Mouse (Mus musculus) intestine, embryonic 15.5 days (tissue): ENCODE data around the gene 1600014C23Rik. TPM values are rescaled to one million over a fixed set of nuclear protein-coding genes. Genes with fewer than 3 reads are reported as not detected.

Source experiments
- ATAC-seq: fragments of 200-750 bp; cut with Nextera tagmentation; 2 replicates; pipeline ENCODE4 v1.8.0; 2017; ENCODE audit warnings: moderate TSS enrichment, moderate library complexity
- H3K27ac ChIP-seq: fragments of 300-500 bp; sonication (generic); 2 replicates; pipeline ENCODE4 v1.5.1; 2015; ENCODE audit warnings: mild to moderate bottlenecking, inconsistent platforms
- H3K27me3 ChIP-seq: fragments of 300-500 bp; sonication (generic); replicated peaks from 2 replicates; pipeline ENCODE4 v1.6.1; 2015; ENCODE audit warnings: inconsistent platforms
- H3K36me3 ChIP-seq: fragments of 300-500 bp; sonication (generic); 2 replicates; pipeline ENCODE4 v1.6.1; 2015; ENCODE audit warnings: inconsistent platforms
- H3K4me1 ChIP-seq: fragments of 300-500 bp; sonication (generic); replicated peaks from 2 replicates; pipeline ENCODE4 v1.6.1; 2015; ENCODE audit warnings: inconsistent platforms
- H3K4me2 ChIP-seq: fragments of 300-500 bp; sonication (generic); replicated peaks from 2 replicates; pipeline ENCODE4 v1.6.1; 2015; ENCODE audit warnings: mild to moderate bottlenecking, inconsistent platforms
- H3K4me3 ChIP-seq: fragments of 300-500 bp; sonication (generic); replicated peaks from 2 replicates; pipeline ENCODE4 v1.5.1; 2015; ENCODE audit warnings: inconsistent platforms
- H3K9ac ChIP-seq: fragments of 300-500 bp; sonication (generic); 2 replicates; pipeline ENCODE4 v1.6.1; 2015; ENCODE audit warnings: inconsistent platforms
- H3K9me3 ChIP-seq: fragments of 300-500 bp; sonication (generic); 2 replicates; pipeline ENCODE4 v1.6.1; 2016; ENCODE audit warnings: inconsistent platforms
- WGBS: fragments of 180-500 bp; shearing (Covaris S2); methylation state at CpG from one replicate; pipeline ENCODE4 v1.1.7; 2015; 5-methylcytosine and 5-hydroxymethylcytosine counted together
- polyA plus RNA-seq: library from polyadenylated mRNA; unstranded; fragments of >200 nt; fragmentation: Nextera tagmentation; extraction: Ambion mirVana; gene quantifications from 2 replicates; pipeline ENCODE4 v1.2.1, GENCODE M21; 2015

1600014C23Rik gene
- polyA plus RNA-seq, 1 experiment from 2014 or later, result 0.52 TPM

DNA sequence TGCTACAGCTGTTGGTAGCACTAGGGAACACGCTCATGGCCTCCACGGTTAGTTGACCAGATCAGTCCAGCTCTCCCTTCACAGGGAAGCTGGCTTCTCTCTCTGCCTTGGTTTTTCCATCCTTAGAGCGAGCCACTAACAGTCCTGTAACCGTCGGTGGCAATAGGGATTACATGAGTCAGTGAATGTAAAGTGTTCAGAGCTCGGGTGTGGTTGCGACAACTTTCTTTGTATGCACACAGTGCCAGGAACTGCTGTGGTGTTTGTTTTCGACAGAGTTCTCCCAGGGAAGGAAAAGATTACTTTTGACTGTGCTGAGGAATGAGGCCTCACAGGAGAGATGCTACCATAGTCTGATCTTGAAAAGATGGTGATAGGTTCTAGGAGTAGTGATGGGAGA is 29.5 kb upstream of the 1600014C23Rik start:
- H3K4me2 ChIP-seq, result no peak overlapping the region
- H3K36me3 ChIP-seq, result no peaks in the 10 kb centered on the region
- no peak for ATAC-seq
- H3K27ac ChIP-seq, result no peak overlapping the region
- peaks cover 29% of the 10 kb centered on the region for H3K4me1 ChIP-seq
- H3K4me3 ChIP-seq, result no peak overlapping the region
- WGBS, result 78% methylated on average over 8 of the region's 8 CpGs
- H3K9me3 ChIP-seq, result no peaks in the 10 kb centered on the region
- no peak overlapping the region for H3K9ac ChIP-seq
- no peaks in the 10 kb centered on the region for H3K27me3 ChIP-seq

DNA sequence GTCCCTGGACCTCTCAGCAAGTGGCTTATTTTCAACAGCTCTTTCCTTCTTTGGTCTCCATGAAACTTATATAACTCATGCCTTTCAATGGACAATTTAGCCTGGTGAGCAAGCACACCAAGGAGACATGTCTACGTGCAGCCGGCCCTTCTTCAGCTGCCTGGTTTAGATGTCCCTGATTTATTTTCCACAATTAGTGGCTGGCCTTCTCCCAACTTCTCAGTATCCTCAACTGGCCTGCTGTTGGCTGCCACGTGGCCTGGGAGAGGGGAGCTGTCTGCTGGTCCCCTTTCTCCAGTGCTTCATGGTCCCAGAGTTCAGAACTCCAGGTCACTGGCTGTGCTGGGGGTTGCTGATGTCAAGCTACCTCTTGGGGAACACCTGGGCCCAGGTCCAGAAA is 28.3 kb upstream of the 1600014C23Rik start:
- no peak overlapping the region for H3K9ac ChIP-seq
- no peaks in the 10 kb centered on the region for H3K36me3 ChIP-seq
- H3K4me3 ChIP-seq, result no peak overlapping the region
- no peak overlapping the region for H3K4me2 ChIP-seq
- no peaks in the 10 kb centered on the region for H3K9me3 ChIP-seq
- H3K27me3 ChIP-seq, result no peaks in the 10 kb centered on the region
- ATAC-seq, result no peak
- 44% methylated on average over 3 of the region's 3 CpGs for WGBS
- peaks cover 19% of the 10 kb centered on the region for H3K4me1 ChIP-seq
- no peak overlapping the region for H3K27ac ChIP-seq

DNA sequence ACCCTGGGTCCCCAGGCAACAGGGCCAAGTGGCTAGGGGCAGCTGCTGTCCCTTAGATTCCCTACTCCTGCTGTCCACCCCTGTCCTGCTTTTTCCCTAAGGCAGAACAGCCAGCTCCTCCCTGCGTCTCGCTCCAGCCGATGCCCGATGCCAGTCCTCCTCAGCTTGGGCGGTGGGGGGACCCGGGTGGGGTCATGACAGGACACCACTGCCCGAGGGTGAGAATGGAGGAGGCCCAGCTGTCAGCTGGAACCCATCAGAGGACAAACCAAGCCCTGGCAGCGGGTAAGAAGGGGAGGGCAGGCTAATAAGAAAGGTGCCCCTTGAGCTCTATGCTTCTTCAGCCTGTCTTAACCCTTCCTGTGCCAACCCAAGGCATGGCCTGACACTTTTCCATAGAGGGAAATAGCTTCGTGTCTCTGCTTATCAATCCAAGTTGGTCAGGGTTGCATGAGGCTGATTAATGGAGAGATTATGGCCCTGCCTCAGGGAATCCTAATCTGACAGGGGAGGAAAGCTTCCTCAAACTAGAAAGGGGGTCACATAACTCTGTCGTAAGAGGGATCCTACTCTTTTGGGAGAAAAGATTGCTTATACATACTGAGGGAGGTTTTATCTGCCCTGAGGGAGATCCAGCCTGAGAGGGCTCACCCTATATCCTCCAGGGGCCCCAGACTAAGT is 27.5 kb upstream of the 1600014C23Rik start:
- H3K36me3 ChIP-seq, result no peaks in the 10 kb centered on the region
- no peak for ATAC-seq
- no peak overlapping the region for H3K4me2 ChIP-seq
- 73% methylated on average over 10 of the region's 10 CpGs for WGBS
- 0 out of 2 replicates have a peak overlapping the region, but pooled peaks have one; percentile 10 for H3K27ac ChIP-seq
- peaks cover 12% of the 10 kb centered on the region for H3K4me1 ChIP-seq
- no peaks in the 10 kb centered on the region for H3K27me3 ChIP-seq
- H3K9me3 ChIP-seq, result no peaks in the 10 kb centered on the region
- no peak overlapping the region for H3K9ac ChIP-seq
- H3K4me3 ChIP-seq, result no peak overlapping the region

DNA sequence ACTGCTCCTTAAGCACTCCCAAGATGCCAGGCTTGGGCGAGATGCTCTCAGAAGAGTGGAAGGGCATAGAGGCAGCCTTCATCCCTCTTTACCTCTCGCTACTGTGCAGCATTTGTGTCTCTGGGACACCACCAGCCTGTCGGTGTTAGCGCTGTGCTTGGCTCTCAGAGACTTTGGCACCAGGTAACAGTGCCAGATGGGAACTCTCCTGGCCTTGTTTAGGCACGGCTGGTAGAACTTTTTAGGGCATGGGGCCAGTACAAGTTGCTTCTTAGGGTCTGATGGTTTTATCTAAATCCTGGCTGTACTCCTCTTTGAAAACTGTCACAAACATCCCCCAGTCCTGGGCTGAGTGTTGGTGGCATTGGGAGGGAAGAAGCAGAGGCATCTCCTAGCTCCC is 26.1 kb upstream of the 1600014C23Rik start:
- Histone ChIP-seq H3K27me3 (no peaks in the 10 kb centered on the region), H3K9ac (no peak overlapping the region), H3K9me3 (no peaks in the 10 kb centered on the region), H3K36me3 (no peaks in the 10 kb centered on the region), H3K4me1 (peaks cover 6% of the 10 kb centered on the region; the same call in 1 of the 2 replicates), H3K27ac (no peak overlapping the region), H3K4me3 (no peak overlapping the region), H3K4me2 (no peak overlapping the region)
- WGBS, result 91% methylated on average over 5 of the region's 5 CpGs
- no peak for ATAC-seq

DNA sequence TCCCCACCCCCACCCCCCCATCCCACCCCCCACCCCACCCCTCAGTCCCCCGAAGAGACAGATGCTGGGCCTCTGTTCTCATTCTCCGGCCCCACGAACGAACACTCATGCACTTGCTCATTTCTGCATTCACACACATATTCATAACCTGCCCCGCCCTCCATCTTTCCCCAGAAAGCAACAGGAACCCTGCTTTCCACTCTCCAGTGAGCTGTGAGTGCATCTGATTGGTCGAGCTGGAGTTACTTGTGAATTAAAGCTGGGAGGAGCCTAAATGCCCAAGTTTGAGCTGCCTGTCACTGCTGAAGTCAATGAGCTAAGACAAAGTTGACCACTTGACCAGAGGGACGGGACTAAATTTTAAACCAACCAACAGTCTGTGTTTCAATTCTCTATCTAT is 25.2 kb upstream of the 1600014C23Rik start:
- Histone ChIP-seq H3K4me3 (no peak overlapping the region), H3K27me3 (no peaks in the 10 kb centered on the region), H3K4me1 (peaks cover 6% of the 10 kb centered on the region; the same call in 1 of the 2 replicates), H3K4me2 (no peak overlapping the region), H3K36me3 (no peaks in the 10 kb centered on the region), H3K9ac (no peak overlapping the region), H3K27ac (no peak overlapping the region), H3K9me3 (no peaks in the 10 kb centered on the region)
- ATAC-seq, result no peak
- WGBS, result 72% methylated on average over 7 of the region's 7 CpGs

DNA sequence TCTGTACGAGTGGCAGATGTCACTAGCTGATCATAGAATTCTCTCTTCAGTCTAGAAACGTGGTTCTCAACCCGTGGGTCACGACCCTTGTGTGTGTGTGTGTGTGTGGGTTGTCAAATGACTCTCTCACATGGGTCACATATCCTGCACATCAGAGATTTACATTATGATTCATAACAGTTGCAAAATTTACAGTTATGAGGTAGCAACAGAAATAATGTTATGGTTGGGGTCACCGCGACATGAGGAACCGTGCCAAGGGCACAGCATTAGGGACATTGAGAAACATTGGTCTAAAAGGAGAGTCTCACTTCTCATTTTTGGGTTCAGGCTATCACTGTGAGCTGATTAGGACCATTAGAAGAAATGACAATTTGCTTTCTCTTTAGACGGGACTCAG is 24.3 kb upstream of the 1600014C23Rik start:
- Histone ChIP-seq H3K4me1 (peaks cover 7% of the 10 kb centered on the region), H3K4me3 (no peak overlapping the region), H3K4me2 (no peak overlapping the region), H3K36me3 (no peaks in the 10 kb centered on the region), H3K9ac (no peak overlapping the region), H3K27ac (no peak overlapping the region), H3K9me3 (no peaks in the 10 kb centered on the region), H3K27me3 (no peaks in the 10 kb centered on the region)
- ATAC-seq, result no peak
- WGBS, result 80% methylated on average over 8 of the region's 8 CpGs

DNA sequence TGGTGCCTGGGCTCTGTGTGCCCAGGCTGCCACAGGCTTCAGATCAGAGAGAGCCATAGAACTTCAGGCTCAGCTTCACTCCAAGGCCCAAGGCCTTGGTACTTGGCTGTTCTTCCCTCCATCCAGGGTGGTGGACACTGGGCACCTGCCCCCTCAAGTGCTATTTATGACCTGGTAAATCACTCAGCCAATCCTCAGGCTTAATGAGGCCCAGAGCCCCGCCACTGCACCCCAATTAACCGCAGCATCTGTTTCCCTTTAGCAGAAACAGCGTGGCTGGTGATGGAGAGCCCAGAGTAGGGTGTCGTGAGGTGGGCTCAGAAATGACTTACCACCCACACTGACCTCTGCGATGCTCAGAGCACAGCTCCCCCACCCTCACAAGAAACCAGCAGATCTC is 23.2 kb upstream of the 1600014C23Rik start:
- Histone ChIP-seq H3K36me3 (no peaks in the 10 kb centered on the region), H3K9ac (no peak overlapping the region; the same call in 1 of the 2 replicates), H3K27me3 (no peaks in the 10 kb centered on the region), H3K4me3 (no peak overlapping the region), H3K4me1 (peaks cover 8% of the 10 kb centered on the region), H3K4me2 (no peak overlapping the region), H3K27ac (no peak overlapping the region), H3K9me3 (no peaks in the 10 kb centered on the region)
- 67% methylated on average over 5 of the region's 5 CpGs for WGBS
- ATAC-seq, result no peak

DNA sequence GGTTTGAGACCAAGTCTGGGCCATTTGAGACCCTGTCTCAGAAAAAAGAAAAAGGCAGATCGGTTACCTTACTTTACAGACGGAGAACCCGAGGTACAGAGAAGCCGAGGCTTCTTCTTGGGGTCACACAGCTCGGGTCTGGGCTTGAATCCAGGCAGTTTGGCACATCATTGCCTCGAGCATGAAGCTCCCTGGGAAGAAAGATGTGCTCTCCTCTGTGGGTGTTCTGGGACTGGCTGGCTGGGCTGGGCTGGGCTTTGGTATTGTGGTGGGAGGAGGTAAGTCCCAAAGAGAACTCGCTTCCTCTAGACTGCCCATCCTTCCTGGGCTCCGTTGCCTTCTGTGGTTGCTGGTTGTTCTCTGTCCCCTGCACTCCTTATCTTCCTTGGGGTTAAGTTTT is 22.7 kb upstream of the 1600014C23Rik start:
- Histone ChIP-seq H3K27ac (no peak overlapping the region), H3K9me3 (no peaks in the 10 kb centered on the region), H3K4me1 (peaks cover 5% of the 10 kb centered on the region; the same call in 1 of the 2 replicates), H3K9ac (no peak overlapping the region; the same call in 1 of the 2 replicates), H3K27me3 (no peaks in the 10 kb centered on the region), H3K4me2 (no peak overlapping the region), H3K36me3 (no peaks in the 10 kb centered on the region), H3K4me3 (no peak overlapping the region)
- WGBS, result 63% methylated on average over 8 of the region's 8 CpGs
- ATAC-seq, result no peak

DNA sequence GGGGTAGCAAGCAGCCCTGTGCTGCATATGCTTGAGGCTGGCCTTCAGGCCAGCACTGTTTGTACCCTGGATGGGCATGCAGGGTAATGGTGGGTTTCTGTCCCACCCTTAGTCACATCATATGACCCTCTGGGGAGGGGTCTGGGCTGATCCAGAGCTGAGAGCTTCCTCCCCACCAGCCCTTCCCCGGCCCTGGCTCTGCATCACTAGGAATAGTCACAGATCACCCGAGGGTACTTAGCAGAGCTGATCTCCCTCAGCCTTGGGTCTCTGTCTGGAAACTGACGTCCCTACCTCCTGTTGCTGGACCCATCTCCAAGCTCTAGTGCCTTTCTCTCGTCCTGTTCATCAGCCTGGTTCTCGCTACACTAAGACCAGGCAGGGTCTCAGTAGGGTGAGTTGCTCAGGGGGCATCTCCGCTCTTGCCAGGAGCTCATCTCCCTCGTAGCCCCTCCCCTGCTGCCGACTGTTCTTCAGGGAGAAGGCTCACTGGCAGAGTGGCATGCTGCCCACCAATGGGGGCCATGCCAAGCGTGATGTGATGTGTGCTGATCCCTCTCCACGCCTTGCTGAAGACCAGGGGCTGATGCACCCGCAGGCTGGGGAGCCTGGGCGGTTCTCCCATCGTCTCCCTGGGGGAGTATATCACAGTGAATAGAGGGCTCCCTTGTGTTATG is 20.7 kb upstream of the 1600014C23Rik start:
- 85% methylated on average over 13 of the region's 13 CpGs for WGBS
- peaks cover 5% of the 10 kb centered on the region; the same call in 1 of the 2 replicates for H3K4me1 ChIP-seq
- no peak for ATAC-seq

DNA sequence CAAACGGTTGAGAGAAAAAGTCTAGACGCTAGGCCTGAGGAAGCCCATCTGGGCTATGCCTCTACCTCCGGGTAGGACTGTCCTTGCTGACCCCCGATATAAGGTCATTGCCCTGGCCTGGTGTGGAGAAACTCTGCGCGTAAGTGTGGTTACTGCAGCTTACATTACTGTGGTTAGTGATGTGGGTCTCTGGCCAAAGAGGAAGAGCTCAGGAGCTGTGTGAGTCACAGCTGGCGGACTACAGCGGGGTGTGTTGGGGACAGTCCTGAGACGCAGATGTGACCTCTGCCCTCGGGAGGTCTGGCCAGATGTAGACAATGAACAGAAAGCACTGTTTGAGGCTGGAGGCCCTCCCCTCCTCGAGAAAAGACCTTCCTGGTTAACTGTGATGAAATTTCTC is 19.0 kb upstream of the 1600014C23Rik start:
- no peaks in the 10 kb centered on the region for H3K36me3 ChIP-seq
- no peak overlapping the region for H3K4me2 ChIP-seq
- H3K27ac ChIP-seq, result no peak overlapping the region
- H3K27me3 ChIP-seq, result no peaks in the 10 kb centered on the region
- no peak overlapping the region for H3K4me3 ChIP-seq
- no peak overlapping the region for H3K9ac ChIP-seq
- H3K4me1 ChIP-seq, result peaks cover 5% of the 10 kb centered on the region; the same call in 1 of the 2 replicates
- H3K9me3 ChIP-seq, result no peaks in the 10 kb centered on the region
- ATAC-seq, result peak; percentile 37; the same call in 1 of the 2 replicates
- WGBS, result 40% methylated on average over 11 of the region's 11 CpGs

More for the DNA sequence above, 20.7 kb upstream of the 1600014C23Rik start:
- H3K27me3 ChIP-seq, result no peaks in the 10 kb centered on the region
- no peak overlapping the region for H3K27ac ChIP-seq
- H3K9ac ChIP-seq, result no peak overlapping the region
- no peaks in the 10 kb centered on the region for H3K36me3 ChIP-seq
- H3K4me2 ChIP-seq, result no peak overlapping the region
- no peaks in the 10 kb centered on the region for H3K9me3 ChIP-seq
- no peak overlapping the region for H3K4me3 ChIP-seq

DNA sequence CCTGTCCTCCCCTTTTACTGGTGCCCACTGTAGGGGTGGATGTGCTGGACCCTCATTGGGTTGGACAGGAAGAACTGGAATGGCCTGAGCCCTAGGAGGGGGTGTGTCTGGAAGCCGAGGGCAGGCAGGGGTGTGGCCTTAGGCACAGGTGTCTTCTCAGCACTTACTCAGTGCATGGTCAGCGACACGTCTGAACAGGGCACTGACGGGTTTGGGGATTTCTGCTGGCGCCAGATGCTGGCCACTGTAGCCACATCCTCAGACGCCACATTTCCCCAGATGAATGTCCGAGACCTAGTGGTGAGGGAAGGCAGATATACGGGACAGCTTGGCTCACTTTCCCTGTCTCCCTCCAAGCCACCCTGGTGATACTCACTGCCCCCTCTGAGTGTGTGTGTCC is 18.4 kb upstream of the 1600014C23Rik start:
- H3K9ac ChIP-seq, result no peak overlapping the region
- H3K27ac ChIP-seq, result no peak overlapping the region
- ATAC-seq, result no peak
- no peaks in the 10 kb centered on the region for H3K27me3 ChIP-seq
- peaks cover 5% of the 10 kb centered on the region; the same call in 1 of the 2 replicates for H3K4me1 ChIP-seq
- 78% methylated on average over 8 of the region's 8 CpGs for WGBS
- no peak overlapping the region for H3K4me2 ChIP-seq
- no peaks in the 10 kb centered on the region for H3K36me3 ChIP-seq
- no peak overlapping the region for H3K4me3 ChIP-seq
- H3K9me3 ChIP-seq, result no peaks in the 10 kb centered on the region

DNA sequence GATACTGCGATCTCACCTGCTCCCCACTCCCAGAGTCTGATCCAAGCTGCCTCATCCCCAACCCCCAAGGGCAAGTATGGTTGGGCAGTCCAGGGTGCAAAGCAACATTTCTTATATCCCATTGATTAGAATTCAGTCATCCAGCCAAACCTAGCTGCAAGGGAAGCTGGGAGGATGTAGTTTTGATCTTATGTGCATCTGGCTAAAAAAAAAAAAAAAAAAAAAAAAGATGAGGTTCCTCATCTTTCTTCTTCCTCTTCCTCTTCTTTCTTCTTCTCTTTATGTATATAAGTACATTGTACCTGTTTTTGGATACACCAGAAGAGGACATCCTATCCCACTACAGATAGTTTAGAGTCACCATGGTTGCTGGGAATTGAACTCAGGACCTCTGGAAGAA is 17.7 kb upstream of the 1600014C23Rik start:
- WGBS, result 94% methylated on average over 1 of the region's 1 CpGs
- H3K4me1 ChIP-seq, result peaks cover 5% of the 10 kb centered on the region; the same call in 1 of the 2 replicates
- H3K27ac ChIP-seq, result no peak overlapping the region
- H3K4me2 ChIP-seq, result no peak overlapping the region
- H3K27me3 ChIP-seq, result no peaks in the 10 kb centered on the region
- ATAC-seq, result no peak
- H3K9ac ChIP-seq, result no peak overlapping the region
- H3K36me3 ChIP-seq, result no peaks in the 10 kb centered on the region
- no peaks in the 10 kb centered on the region for H3K9me3 ChIP-seq
- H3K4me3 ChIP-seq, result no peak overlapping the region

DNA sequence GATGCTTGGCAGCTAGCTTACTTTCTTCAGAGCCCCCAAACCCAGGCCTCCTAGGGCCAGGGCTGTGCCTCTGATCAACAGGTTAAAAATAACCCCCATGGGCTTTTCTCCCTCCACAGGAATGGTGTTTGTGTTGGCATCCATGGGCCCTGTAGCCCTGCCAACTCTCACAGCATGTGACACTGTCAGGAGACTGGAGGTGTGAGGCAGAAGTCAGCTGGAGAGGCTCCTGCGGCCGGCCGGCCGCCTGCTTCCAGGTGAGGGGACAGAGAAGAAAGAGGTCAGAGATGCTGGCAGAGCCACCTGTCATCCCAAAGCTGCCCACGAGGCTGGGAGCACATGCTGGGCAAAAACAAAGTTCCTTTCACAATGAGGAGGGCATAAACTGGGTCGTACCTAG is 15.5 kb upstream of the 1600014C23Rik start:
- peaks cover 7% of the 10 kb centered on the region; the same call in 1 of the 2 replicates for H3K4me1 ChIP-seq
- no peaks in the 10 kb centered on the region for H3K9me3 ChIP-seq
- no peak for ATAC-seq
- no peak overlapping the region for H3K4me2 ChIP-seq
- no peaks in the 10 kb centered on the region for H3K36me3 ChIP-seq
- 70% methylated on average over 6 of the region's 6 CpGs for WGBS
- H3K27ac ChIP-seq, result no peak overlapping the region
- H3K27me3 ChIP-seq, result no peaks in the 10 kb centered on the region
- no peak overlapping the region for H3K9ac ChIP-seq
- H3K4me3 ChIP-seq, result no peak overlapping the region
